Mouse (Mus musculus): Measurements from ENCODE around the gene Ppid. TPM values are rescaled to one million over a fixed set of nuclear protein-coding genes. Genes with fewer than 3 reads are reported as not detected.
A peak's percentile ranks its signal among the peaks of the same experiment; 100 is the strongest.

Ppid gene
- total RNA-seq (2018; cell fraction: chromatin; rRNA removed): 100 to 1,000 TPM in 9 of 26 experiments, 10 to 100 TPM in 17; 63.0 to 144 (median 94.2) TPM
- 10 to 100 TPM in 21 of 26 experiments, 1 to 10 TPM in 5; 7.4 to 21.1 (median 14.3) TPM for total RNA-seq (2018; cell fraction: cytosol; rRNA removed)
- 100 to 1,000 TPM in 5 of 26 experiments, 10 to 100 TPM in 21; 31.0 to 137 (median 61.1) TPM for total RNA-seq (2018; cell fraction: nucleus; rRNA removed)
- polyA plus RNA-seq (2018): 25.8 to 37.9 TPM (median 37.4 TPM) in 3 replicates

DNA sequence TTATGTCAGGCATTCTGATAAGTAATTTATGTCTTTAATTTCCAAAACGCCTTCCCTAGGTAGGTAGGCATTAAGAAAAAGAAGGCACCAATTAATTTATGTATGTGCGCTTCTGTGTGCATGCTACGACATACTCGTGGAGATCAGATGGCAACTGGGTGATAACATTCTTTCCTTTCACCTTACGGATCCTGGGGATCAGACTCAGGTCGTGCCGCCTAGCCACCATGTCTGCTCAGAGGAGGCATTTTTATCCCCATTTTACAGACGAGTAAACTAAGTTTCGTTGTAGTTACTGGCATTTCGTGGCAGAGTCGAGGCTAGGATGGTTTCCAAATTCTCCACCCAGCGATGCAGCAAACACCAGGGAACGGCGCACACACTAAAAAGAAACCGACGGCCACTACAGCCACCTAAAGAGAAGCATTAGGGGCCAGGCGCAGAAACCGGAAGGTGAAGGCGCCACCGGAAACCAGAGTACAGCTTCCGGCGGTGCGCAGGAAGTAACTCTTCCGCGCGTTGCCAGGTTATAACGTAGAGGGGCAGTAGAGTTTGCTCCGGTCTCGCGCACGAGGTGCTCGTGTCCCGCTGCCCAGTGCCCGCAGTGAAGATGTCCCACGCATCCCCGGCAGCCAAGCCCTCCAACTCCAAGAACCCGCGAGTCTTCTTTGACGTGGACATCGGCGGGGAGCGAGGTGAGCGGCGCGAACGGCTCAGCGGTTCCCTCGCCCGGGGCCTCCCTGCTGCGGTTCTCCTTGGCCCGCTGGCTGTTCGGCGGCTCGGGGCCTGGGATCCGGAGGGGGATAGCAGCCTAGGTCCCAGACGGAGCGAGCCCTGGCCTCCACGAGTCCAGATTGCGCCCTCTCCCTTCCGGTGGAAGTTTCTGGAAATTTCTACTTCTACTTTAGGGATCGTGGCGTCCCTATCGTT, at the start of gene Ppid:
Ppid (plus strand) TSS at position 480 of the 930 bp plus-strand sequence.
- Histone ChIP-seq H3K27ac (peak within 1 kb of the TSS; percentile 71), H3K4me3 (ENCODE audit: inconsistent target) (peak within 1 kb of the TSS; percentile 70), H3K36me3 (ENCODE audit: inconsistent target) (peaks cover 25% of the 10 kb centered on the region), H3K79me2 (ENCODE audit: inconsistent target) (peaks cover 36% of the 10 kb centered on the region)
- WGBS (ENCODE audit: missing documents): 4% methylated on average over 63 of the region's 63 CpGs

DNA sequence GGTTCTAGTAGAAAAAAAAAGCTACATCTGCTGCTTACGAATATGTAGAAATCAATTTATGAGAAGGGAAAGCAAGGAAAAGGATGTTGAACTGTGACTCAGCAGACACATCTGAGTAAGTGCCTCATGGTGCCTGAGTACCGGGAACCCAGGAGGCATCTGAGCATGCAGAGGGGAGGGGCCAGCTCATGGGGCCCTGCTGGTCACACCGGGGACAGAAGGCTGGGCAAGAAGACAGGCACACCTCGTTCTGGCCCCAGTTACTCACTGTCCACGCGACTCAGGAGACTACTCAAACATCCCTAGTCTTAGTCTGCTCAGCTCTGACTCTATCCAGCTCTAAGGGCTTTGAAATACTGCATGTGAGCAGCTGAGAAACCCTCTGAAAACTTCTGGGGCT, 48.6 kb upstream of the Ppid start:
- H3K27ac ChIP-seq: peak overlapping the region; percentile 97
- H3K36me3 ChIP-seq (ENCODE audit: inconsistent target): peaks cover 19% of the 10 kb centered on the region; the same call in 1 of the 2 replicates
- H3K79me2 ChIP-seq (ENCODE audit: inconsistent target): peaks cover 100% of the 10 kb centered on the region
- 2% methylated on average over 6 of the region's 6 CpGs for WGBS (ENCODE audit: missing documents)
- no peak overlapping the region for H3K4me3 ChIP-seq (ENCODE audit: inconsistent target)

DNA sequence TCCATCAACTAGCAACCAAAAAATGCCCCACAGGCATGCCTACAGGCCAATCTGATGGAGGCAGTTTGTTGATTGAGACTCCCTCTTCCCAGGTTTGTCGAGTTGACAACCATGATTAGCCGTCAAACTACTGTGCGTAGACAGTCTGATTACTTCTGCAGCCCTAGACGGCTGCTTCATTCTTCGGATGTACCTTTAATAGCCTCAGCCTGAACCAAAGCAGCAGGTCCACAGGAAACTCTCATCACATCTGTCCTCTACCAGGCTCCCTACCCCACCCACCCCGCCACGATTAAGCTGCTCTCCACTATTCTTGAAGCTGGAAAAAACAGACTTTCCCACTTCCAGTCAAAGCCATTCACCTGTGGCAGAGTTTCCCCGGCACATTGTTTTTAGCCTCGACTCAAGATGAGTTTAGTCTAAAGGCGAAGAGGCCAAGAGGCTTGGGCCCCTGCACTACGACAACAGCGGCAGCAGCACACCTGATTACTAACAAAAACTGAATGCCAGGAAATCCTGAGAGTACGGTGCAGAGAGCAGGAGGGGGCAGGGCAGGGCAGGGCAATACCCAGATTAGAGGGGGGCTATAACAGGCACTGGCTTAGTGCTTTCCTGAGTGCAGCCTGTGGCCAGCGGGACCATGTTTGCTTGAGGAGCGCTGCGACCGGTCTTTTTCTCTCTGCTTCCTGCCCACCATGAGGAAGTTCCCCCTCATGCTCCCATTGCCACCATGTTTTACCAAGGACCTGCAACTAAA, 42.3 kb upstream of the Ppid start:
- 75% methylated on average over 17 of the region's 17 CpGs for WGBS (ENCODE audit: missing documents)
- peaks cover 100% of the 10 kb centered on the region for H3K79me2 ChIP-seq (ENCODE audit: inconsistent target)
- H3K36me3 ChIP-seq (ENCODE audit: inconsistent target): peaks cover 25% of the 10 kb centered on the region; the same call in 1 of the 2 replicates
- no peak overlapping the region for H3K4me3 ChIP-seq (ENCODE audit: inconsistent target)
- no peak overlapping the region for H3K27ac ChIP-seq

DNA sequence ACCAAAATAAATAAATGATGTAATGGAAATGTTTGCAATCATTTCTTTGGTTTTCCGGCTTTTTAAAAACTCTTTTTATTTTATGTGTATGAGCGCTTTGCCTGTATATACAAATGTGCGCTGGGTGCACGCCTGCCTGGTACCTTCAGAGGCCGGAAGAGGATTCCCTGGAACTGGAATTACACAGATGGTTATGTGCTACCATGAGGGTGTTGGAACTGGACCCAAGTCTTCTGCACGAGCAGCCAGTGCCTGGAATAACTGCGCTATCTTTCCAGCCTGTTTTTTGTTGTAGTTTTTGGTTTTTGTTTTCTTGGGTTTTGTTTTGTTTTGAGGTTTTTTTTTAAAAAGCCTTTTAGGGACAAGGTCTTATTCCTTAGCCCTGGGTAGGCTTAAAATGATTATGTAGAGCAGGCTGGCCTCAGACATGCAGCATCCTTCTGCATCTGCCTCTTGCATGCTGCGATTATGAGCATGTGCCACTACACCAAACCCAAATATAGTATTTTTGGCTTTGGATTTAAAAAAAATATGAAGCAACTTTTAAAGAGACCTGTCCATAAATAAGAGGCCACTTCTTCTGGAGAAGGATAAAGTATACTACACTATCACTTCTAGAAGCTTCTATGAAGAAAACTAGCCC, 41.3 kb upstream of the Ppid start:
- 93% methylated on average over 7 of the region's 8 CpGs for WGBS (ENCODE audit: missing documents)
- Histone ChIP-seq H3K4me3 (ENCODE audit: inconsistent target) (no peak overlapping the region), H3K27ac (no peak overlapping the region), H3K36me3 (ENCODE audit: inconsistent target) (peaks cover 26% of the 10 kb centered on the region; the same call in 1 of the 2 replicates), H3K79me2 (ENCODE audit: inconsistent target) (peaks cover 100% of the 10 kb centered on the region)

DNA sequence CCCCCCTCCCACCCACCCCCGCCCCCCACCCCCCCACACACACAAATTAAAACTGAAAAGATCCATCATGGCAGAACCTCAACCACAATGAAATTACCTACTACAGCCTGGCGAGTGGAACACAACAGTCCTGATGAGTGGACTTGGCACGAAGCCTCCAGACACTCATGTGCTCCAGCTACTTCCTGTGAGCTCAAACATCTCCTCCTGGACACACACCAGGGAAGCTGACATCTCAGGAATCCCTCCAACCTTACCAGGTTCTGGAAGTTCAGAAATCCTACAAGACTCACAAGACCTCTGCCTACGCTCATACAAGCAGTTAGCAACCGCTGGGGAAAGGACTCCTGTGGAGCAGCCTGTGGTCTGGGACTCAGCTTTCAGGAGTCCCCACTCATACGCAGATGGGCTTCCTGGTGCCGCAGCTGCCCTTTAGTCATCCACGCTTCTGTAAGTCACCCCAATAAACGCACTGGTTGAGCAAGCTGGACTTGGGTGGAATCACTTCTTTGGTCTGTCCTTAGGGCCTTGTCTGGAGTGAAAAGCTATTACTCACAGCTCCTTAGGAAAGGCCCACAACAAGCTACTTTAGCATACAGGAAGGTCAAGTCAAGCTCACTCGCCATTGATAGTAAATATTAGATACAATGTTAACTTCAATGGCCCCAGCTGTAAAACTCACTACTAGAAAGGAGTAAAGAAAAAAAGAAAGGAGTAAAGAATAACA, 39.2 kb upstream of the Ppid start:
- Histone ChIP-seq H3K36me3 (ENCODE audit: inconsistent target) (peaks cover 15% of the 10 kb centered on the region; the same call in 1 of the 2 replicates), H3K4me3 (ENCODE audit: inconsistent target) (no peak overlapping the region), H3K79me2 (ENCODE audit: inconsistent target) (peaks cover 100% of the 10 kb centered on the region), H3K27ac (no peak overlapping the region)
- 81% methylated on average over 9 of the region's 10 CpGs for WGBS (ENCODE audit: missing documents)

DNA sequence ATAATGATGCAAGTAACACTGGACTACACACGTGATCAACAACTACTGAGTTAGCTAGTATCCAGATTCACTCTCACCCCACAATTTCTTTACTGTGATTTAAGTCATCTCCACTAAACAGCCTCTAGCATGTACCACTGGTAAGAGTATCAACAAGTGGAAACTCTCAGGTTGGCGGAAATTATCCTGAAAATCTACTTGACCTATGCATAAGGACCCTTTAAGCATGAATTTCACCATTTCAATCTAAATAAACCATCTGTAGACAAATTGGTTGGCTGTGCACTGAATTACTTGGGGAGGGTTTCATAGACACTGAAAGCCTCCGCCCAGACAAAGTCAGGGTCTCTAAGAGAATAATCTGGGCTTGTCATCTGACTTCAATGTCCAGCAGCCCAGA, 37.4 kb upstream of the Ppid start:
- Histone ChIP-seq H3K36me3 (ENCODE audit: inconsistent target) (peaks cover 26% of the 10 kb centered on the region; the same call in 1 of the 2 replicates), H3K27ac (no peak overlapping the region), H3K79me2 (ENCODE audit: inconsistent target) (peaks cover 100% of the 10 kb centered on the region), H3K4me3 (ENCODE audit: inconsistent target) (no peak overlapping the region)
- WGBS (ENCODE audit: missing documents): 100% methylated on average over 3 of the region's 3 CpGs

DNA sequence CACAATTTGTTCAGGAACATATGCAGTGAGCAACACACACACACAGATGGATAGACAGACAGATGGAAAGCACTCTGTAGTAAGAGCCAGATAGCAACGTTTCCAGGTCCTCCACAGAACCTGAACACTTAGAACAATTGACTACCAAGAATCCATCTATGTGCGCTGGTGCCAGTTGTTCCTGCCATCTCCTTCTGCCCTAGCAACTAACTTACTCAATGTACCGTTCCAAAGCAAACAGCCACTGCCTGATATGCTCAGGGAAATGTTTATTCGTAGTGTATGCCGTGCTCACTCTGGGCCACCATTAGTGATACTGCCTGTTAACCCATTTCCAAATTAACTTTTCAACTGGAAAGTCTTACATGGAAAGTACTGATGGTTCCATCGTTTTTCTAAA, 36.1 kb upstream of the Ppid start:
- no peak overlapping the region for H3K27ac ChIP-seq
- no peak overlapping the region for H3K4me3 ChIP-seq (ENCODE audit: inconsistent target)
- peaks cover 100% of the 10 kb centered on the region for H3K79me2 ChIP-seq (ENCODE audit: inconsistent target)
- 96% methylated on average over 6 of the region's 6 CpGs for WGBS (ENCODE audit: missing documents)
- peaks cover 17% of the 10 kb centered on the region; the same call in 1 of the 2 replicates for H3K36me3 ChIP-seq (ENCODE audit: inconsistent target)

DNA sequence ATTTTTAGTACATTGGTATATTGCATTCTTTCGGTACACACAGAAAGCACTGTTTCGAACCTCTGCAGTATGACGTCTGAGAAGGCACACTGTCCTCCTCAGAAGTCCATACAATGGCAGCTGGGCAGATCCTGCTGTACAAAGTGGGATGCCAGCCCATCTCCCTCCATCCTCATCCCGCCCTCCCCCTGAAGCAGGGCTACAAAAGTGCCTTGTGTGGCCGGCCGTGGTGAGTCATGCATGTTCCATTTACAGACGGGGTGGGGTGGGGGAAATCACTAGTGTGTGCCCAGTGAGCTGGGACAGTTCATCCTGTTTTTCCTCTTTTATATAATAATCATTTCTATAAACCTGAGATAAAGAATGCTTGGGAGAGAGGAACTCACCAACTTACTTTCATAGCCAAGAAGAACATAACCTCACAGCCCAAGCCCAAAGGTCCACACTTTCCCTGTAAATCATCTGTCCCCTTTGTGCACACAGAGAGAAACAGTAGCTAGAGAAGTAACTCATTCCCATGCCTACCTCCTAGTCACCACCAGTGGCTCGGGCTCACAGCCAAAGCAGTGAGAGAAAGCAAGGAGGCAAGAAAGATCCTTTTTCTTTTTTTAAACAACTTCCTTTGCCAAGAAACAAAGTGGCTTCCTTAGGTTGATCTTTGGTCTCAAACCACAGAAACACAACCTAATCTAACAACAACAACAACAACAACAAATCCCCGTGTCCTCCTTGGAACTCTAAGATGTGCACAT, 31.9 kb upstream of the Ppid start:
- peaks cover 100% of the 10 kb centered on the region for H3K79me2 ChIP-seq (ENCODE audit: inconsistent target)
- H3K27ac ChIP-seq: peak overlapping the region; percentile 54
- no peak overlapping the region for H3K4me3 ChIP-seq (ENCODE audit: inconsistent target)
- WGBS (ENCODE audit: missing documents): 35% methylated on average over 9 of the region's 9 CpGs
- H3K36me3 ChIP-seq (ENCODE audit: inconsistent target): peaks cover 13% of the 10 kb centered on the region; the same call in 1 of the 2 replicates

DNA sequence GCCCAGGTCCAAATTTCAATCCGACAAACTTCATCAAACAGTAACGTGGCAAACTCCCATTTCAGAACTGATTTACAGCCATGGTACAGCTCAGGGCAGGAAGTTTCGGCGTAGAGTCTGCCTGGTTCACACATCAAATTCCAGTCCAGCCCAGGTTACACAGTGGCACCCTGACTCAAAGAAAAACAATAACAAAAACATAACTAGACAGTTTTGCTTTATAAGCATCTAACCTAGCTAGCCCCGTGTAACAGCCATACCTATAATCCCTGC, 31.4 kb upstream of the Ppid start:
- H3K27ac ChIP-seq: peak overlapping the region; percentile 54
- no peak overlapping the region for H3K4me3 ChIP-seq (ENCODE audit: inconsistent target)
- 53% methylated on average over 4 of the region's 5 CpGs for WGBS (ENCODE audit: missing documents)
- peaks cover 10% of the 10 kb centered on the region; the same call in 1 of the 2 replicates for H3K36me3 ChIP-seq (ENCODE audit: inconsistent target)
- H3K79me2 ChIP-seq (ENCODE audit: inconsistent target): peaks cover 100% of the 10 kb centered on the region

DNA sequence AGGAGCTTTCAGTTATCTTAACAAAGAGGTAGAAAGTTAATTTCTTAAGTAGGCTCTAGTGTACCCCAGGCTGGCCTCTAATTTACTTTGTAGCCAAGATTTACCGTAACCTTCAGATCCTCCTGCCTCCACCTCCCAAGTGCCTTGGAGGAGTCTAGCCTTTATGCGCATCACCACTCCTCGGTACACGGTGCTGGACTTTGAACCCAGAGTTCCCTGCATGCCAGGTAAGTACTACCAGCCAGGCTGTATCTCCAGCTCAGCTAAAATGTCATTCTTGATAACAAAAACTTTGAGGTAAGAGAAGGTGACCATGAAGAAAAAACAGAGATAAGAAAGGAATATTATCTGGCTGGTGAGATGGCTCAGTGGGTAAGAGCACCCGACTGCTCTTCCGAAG, 30.6 kb upstream of the Ppid start:
- Histone ChIP-seq H3K27ac (peak overlapping the region; percentile 54; the same call in 1 of the 2 replicates), H3K36me3 (ENCODE audit: inconsistent target) (peaks cover 10% of the 10 kb centered on the region; the same call in 1 of the 2 replicates), H3K79me2 (ENCODE audit: inconsistent target) (peaks cover 100% of the 10 kb centered on the region), H3K4me3 (ENCODE audit: inconsistent target) (no peak overlapping the region)
- WGBS (ENCODE audit: missing documents): 96% methylated on average over 4 of the region's 6 CpGs

DNA sequence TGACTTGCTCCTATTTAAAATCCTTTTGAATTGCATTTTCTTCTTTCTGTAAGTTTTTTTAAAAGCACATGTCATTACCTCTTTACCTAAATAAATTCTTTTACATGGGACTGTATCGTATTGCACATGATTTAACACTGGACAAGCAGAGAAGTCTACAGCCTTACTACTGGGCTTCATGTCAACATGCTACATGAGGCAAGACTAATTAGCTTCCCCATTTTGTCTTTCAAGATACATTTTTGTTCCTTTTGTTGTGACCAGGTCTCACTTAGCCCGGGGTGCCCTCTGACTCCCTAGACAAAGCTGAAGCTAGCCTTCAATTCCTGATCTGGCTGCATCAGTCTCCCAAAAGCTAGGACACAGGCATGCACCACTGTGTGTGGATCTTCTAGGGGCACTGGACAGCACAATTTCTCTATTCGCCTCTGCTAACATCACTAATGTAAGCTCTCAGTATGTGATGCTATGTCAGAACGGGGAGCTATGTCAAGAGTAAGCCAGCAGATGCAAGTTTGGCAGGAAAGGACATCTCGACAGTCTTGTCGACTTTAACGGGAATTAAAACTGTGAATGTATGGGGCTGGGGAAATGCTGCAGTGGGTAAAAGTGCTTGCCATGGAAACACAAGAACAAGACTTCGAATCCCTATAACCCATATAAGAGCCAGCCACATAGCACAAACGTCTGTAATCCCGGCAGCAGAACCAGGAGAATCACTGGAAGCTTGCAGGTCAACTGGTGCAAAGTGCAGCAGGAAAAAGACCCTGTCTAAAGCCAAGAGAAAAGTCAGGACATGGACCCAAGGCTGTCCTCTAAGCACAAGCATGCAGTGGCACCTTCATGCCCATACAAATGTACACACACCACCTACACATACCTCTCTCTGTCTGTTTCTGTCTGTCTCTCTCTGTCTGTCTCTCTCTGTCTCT, 29.1 kb upstream of the Ppid start:
- peaks cover 100% of the 10 kb centered on the region for H3K79me2 ChIP-seq (ENCODE audit: inconsistent target)
- H3K27ac ChIP-seq: peak overlapping the region; percentile 30
- WGBS (ENCODE audit: missing documents): 82% methylated on average over 10 of the region's 10 CpGs
- peaks cover 10% of the 10 kb centered on the region; the same call in 1 of the 2 replicates for H3K36me3 ChIP-seq (ENCODE audit: inconsistent target)
- H3K4me3 ChIP-seq (ENCODE audit: inconsistent target): no peak overlapping the region

DNA sequence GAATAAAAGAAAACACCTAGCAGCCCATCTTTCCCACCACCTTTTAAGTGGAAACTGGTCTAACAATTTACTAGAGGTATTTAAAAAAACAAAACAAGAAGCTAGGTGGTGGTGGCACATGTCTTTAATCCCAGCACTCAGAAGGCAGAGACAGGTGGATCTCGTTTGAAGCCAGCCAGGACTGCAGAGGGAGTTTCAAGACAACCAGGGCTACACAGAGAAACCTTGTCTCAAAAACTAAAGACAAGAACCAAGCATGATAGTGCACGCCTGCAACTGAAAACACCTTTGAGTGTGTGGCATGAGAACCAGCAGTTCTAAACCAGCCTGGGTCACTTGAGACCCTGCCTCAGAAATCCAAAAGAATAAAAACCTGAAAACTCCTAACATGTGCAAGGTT, 27.6 kb upstream of the Ppid start:
- 92% methylated on average over 2 of the region's 2 CpGs for WGBS (ENCODE audit: missing documents)
- no peak overlapping the region for H3K4me3 ChIP-seq (ENCODE audit: inconsistent target)
- H3K36me3 ChIP-seq (ENCODE audit: inconsistent target): no peaks in the 10 kb centered on the region; the same call in 1 of the 2 replicates
- peaks cover 88% of the 10 kb centered on the region for H3K79me2 ChIP-seq (ENCODE audit: inconsistent target)
- H3K27ac ChIP-seq: 0 out of 2 replicates have a peak overlapping the region, but pooled peaks have one; percentile 99

Measured in macrophage (primary cell).